Mouse (Mus musculus): ENCODE data around the gene Scn1b. TPM values are rescaled to one million over a fixed set of nuclear protein-coding genes. Genes with fewer than 3 reads are reported as not detected.

The Scn1b gene
- polyA plus RNA-seq, 1 experiment from 2014 or later: 2.7 TPM

- no peaks in the 10 kb centered on the region for H3K4me1 ChIP-seq (replicated peaks; ENCODE audit: control insufficient read depth, insufficient read depth, low read length)
- no peak overlapping the region for H3K4me2 ChIP-seq (replicated peaks; ENCODE audit: low read depth)
- no peak for TF ChIP-seq CTCF (IDR thresholded peaks at IDR 0.05; ENCODE audit: low read depth)
- 53% methylated on average over 1 of the region's 1 CpGs for WGBS
- ATAC-seq: no peak
- no peaks in the 10 kb centered on the region for H3K9me3 ChIP-seq (ENCODE audit: control insufficient read depth)
- no peak overlapping the region for H3K9ac ChIP-seq (ENCODE audit: low read depth, low read length)
- H3K27me3 ChIP-seq (replicated peaks; ENCODE audit: control insufficient read depth, insufficient read depth, low read length): no peaks in the 10 kb centered on the region
- H3K4me3 ChIP-seq (ENCODE audit: low read depth, low read length): no peak overlapping the region
- no peaks in the 10 kb centered on the region for H3K36me3 ChIP-seq (ENCODE audit: control insufficient read depth, insufficient read depth)
- H3K27ac ChIP-seq (ENCODE audit: low read depth, low read length): no peak overlapping the region
Observed at GRCm38 (mm10) chr7:31164748-31165147, 37.9 kb upstream of the Scn1b start.

- 63% methylated on average over 3 of the region's 3 CpGs for WGBS
- Histone ChIP-seq H3K4me3 (ENCODE audit: low read depth, low read length) (no peak overlapping the region), H3K4me2 (replicated peaks; ENCODE audit: low read depth) (no peak overlapping the region), H3K27ac (ENCODE audit: low read depth, low read length) (no peak overlapping the region), H3K4me1 (replicated peaks; ENCODE audit: control insufficient read depth, insufficient read depth, low read length) (no peaks in the 10 kb centered on the region), H3K9me3 (ENCODE audit: control insufficient read depth) (no peaks in the 10 kb centered on the region), H3K9ac (ENCODE audit: low read depth, low read length) (no peak overlapping the region), H3K27me3 (replicated peaks; ENCODE audit: control insufficient read depth, insufficient read depth, low read length) (no peaks in the 10 kb centered on the region), H3K36me3 (ENCODE audit: control insufficient read depth, insufficient read depth) (no peaks in the 10 kb centered on the region)
- no peak for TF ChIP-seq CTCF (IDR thresholded peaks at IDR 0.05; ENCODE audit: low read depth)
- ATAC-seq: no peak
Observed at GRCm38 (mm10) chr7:31163666-31164577, 37.1 kb upstream of the Scn1b start.

- H3K36me3 ChIP-seq (ENCODE audit: control insufficient read depth, insufficient read depth): no peaks in the 10 kb centered on the region
Observed at GRCm38 (mm10) chr7:31162324-31162723, 35.5 kb upstream of the Scn1b start.

GRCm38 (mm10) chr7:31161831-31162230, 35.0 kb upstream of the Scn1b start:
- H3K9me3 ChIP-seq (ENCODE audit: control insufficient read depth): no peaks in the 10 kb centered on the region
- no peak for TF ChIP-seq CTCF (IDR thresholded peaks at IDR 0.05; ENCODE audit: low read depth)
- no peaks in the 10 kb centered on the region for H3K4me1 ChIP-seq (replicated peaks; ENCODE audit: control insufficient read depth, insufficient read depth, low read length)
- H3K27ac ChIP-seq (ENCODE audit: low read depth, low read length): no peak overlapping the region
- no peaks in the 10 kb centered on the region for H3K36me3 ChIP-seq (ENCODE audit: control insufficient read depth, insufficient read depth)
- no peak overlapping the region for H3K9ac ChIP-seq (ENCODE audit: low read depth, low read length)
- WGBS: 58% methylated on average over 3 of the region's 3 CpGs
- H3K27me3 ChIP-seq (replicated peaks; ENCODE audit: control insufficient read depth, insufficient read depth, low read length): no peaks in the 10 kb centered on the region
- no peak overlapping the region for H3K4me3 ChIP-seq (ENCODE audit: low read depth, low read length)
- H3K4me2 ChIP-seq (replicated peaks; ENCODE audit: low read depth): no peak overlapping the region
- no peak for ATAC-seq

More at GRCm38 (mm10) chr7:31162324-31162723, 35.5 kb upstream of the Scn1b start:
- H3K9me3 ChIP-seq (ENCODE audit: control insufficient read depth): no peaks in the 10 kb centered on the region
- H3K4me1 ChIP-seq (replicated peaks; ENCODE audit: control insufficient read depth, insufficient read depth, low read length): no peaks in the 10 kb centered on the region
- ATAC-seq: no peak
- no peak for TF ChIP-seq CTCF (IDR thresholded peaks at IDR 0.05; ENCODE audit: low read depth)
- H3K27me3 ChIP-seq (replicated peaks; ENCODE audit: control insufficient read depth, insufficient read depth, low read length): no peaks in the 10 kb centered on the region
- no peak overlapping the region for H3K4me2 ChIP-seq (replicated peaks; ENCODE audit: low read depth)
- H3K27ac ChIP-seq (ENCODE audit: low read depth, low read length): no peak overlapping the region
- no peak overlapping the region for H3K4me3 ChIP-seq (ENCODE audit: low read depth, low read length)
- WGBS: 65% methylated on average over 11 of the region's 11 CpGs
- H3K9ac ChIP-seq (ENCODE audit: low read depth, low read length): no peak overlapping the region

- TF ChIP-seq CTCF (IDR thresholded peaks at IDR 0.05; ENCODE audit: low read depth): no peak
- 81% methylated on average over 3 of the region's 3 CpGs for WGBS
- H3K27ac ChIP-seq (ENCODE audit: low read depth, low read length): no peak overlapping the region
- no peaks in the 10 kb centered on the region for H3K9me3 ChIP-seq (ENCODE audit: control insufficient read depth)
- H3K4me3 ChIP-seq (ENCODE audit: low read depth, low read length): no peak overlapping the region
- no peak for ATAC-seq
- no peak overlapping the region for H3K9ac ChIP-seq (ENCODE audit: low read depth, low read length)
- H3K27me3 ChIP-seq (replicated peaks; ENCODE audit: control insufficient read depth, insufficient read depth, low read length): no peaks in the 10 kb centered on the region
- H3K4me2 ChIP-seq (replicated peaks; ENCODE audit: low read depth): no peak overlapping the region
- H3K4me1 ChIP-seq (replicated peaks; ENCODE audit: control insufficient read depth, insufficient read depth, low read length): no peaks in the 10 kb centered on the region
- H3K36me3 ChIP-seq (ENCODE audit: control insufficient read depth, insufficient read depth): no peaks in the 10 kb centered on the region
Observed at GRCm38 (mm10) chr7:31161246-31161645, 34.4 kb upstream of the Scn1b start.

GRCm38 (mm10) chr7:31160763-31161162, 34.0 kb upstream of the Scn1b start:
- Histone ChIP-seq H3K27ac (ENCODE audit: low read depth, low read length) (no peak overlapping the region), H3K9ac (ENCODE audit: low read depth, low read length) (no peak overlapping the region), H3K4me1 (replicated peaks; ENCODE audit: control insufficient read depth, insufficient read depth, low read length) (no peaks in the 10 kb centered on the region), H3K36me3 (ENCODE audit: control insufficient read depth, insufficient read depth) (no peaks in the 10 kb centered on the region), H3K27me3 (replicated peaks; ENCODE audit: control insufficient read depth, insufficient read depth, low read length) (no peaks in the 10 kb centered on the region), H3K9me3 (ENCODE audit: control insufficient read depth) (no peaks in the 10 kb centered on the region), H3K4me2 (replicated peaks; ENCODE audit: low read depth) (no peak overlapping the region), H3K4me3 (ENCODE audit: low read depth, low read length) (no peak overlapping the region)
- no peak for ATAC-seq
- no peak for TF ChIP-seq CTCF (IDR thresholded peaks at IDR 0.05; ENCODE audit: low read depth)
- WGBS: 55% methylated on average over 5 of the region's 5 CpGs

All from intestine, postnatal 0 days (tissue).